Mouse (Mus musculus): ENCODE data around the gene Il11ra1.

- TF ChIP-seq POLR2A (IDR thresholded peaks at IDR 0.05; ENCODE audit: borderline replicate concordance, extremely low read depth, insufficient read depth, insufficient read length, poor library complexity, severe bottlenecking): no peak
- no peak for TF ChIP-seq CTCF (IDR thresholded peaks at IDR 0.05; ENCODE audit: borderline replicate concordance, extremely low read depth, insufficient read depth, insufficient read length)
Observed at GRCm38 (mm10) chr4:41681176-41681575, 18.6 kb upstream of the Il11ra1 start.

All from brain, embryonic 14.5 days (tissue).